In the genomic region with DNA sequence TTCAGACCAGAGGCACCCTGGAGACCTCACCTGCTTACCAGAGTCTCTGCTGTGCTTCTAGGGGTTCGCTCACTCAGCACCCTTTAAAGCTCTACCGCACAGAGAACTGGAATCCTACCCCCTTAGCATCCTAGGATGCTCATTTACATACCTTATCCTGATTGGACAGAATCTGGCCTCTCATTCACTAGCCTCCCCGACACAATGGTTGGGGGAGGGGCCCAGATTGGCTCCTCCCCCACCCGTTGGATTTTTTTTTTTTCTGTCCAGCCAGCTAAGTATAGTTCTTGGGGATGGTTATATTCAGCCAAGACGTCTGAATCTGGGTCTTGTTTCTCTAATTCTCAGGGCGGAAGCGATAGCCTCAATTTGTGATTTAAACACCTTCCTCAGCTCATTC, we compare ENCODE assay signal across 9 mouse cellular contexts. TPM values are rescaled to one million over a fixed set of nuclear protein-coding genes. Genes with fewer than 3 reads are reported as not detected.
A peak's percentile ranks its signal among the peaks of the same experiment; 100 is the strongest.
DNase-seq lines count a peak whose midpoint lies in the region; ATAC-seq and TF ChIP-seq lines count a peak whose summit lies in the region.
"Had no signal": no experiment of that assay in that cellular context is flagged by ENCODE, and none has a peak within 500 bp of the region (broad histone marks: within the 10 kb centered on the region; RNA-seq: fewer than 3 reads in every experiment).

Ydjc (plus strand) TSS at position 283 of the 400 bp plus-strand sequence.

- no peak within 1 kb of the TSS for H3K4me2 ChIP-seq in forebrain, embryonic 13.5 days
- no peak within 1 kb of the TSS for H3K4me2 ChIP-seq in forebrain, embryonic 11.5 days (ENCODE audit: low read depth, low read length, severe bottlenecking)
- H3K4me2 ChIP-seq in hindbrain, postnatal 0 days (ENCODE audit: low read depth, low read length) = no peak within 1 kb of the TSS
- no peak within 1 kb of the TSS for H3K4me2 ChIP-seq in midbrain, embryonic 14.5 days (ENCODE audit: low read length)

- no peak within 1 kb of the TSS for H3K9ac ChIP-seq in forebrain, embryonic 13.5 days
- H3K9ac ChIP-seq in forebrain, embryonic 11.5 days (ENCODE audit: low read length) = no peak within 1 kb of the TSS
- H3K9ac ChIP-seq in hindbrain, postnatal 0 days (replicated peaks; ENCODE audit: low read length) = no peak within 1 kb of the TSS
- H3K9ac ChIP-seq in midbrain, embryonic 14.5 days (replicated peaks; ENCODE audit: low read length) = no peak within 1 kb of the TSS

- H3K27ac ChIP-seq in forebrain, embryonic 13.5 days = no peak within 1 kb of the TSS
- no peak within 1 kb of the TSS for H3K27ac ChIP-seq in forebrain, embryonic 11.5 days (ENCODE audit: low read depth, low read length)
- no peak within 1 kb of the TSS for H3K27ac ChIP-seq in hindbrain, postnatal 0 days
- H3K27ac ChIP-seq in midbrain, embryonic 14.5 days (replicated peaks; ENCODE audit: low read depth, low read length) = no peak within 1 kb of the TSS

- no peaks in the 10 kb centered on the region for H3K36me3 ChIP-seq in forebrain, embryonic 13.5 days (ENCODE audit: poor library complexity, severe bottlenecking)
- no peaks in the 10 kb centered on the region for H3K36me3 ChIP-seq in forebrain, embryonic 11.5 days (ENCODE audit: control insufficient read depth, insufficient read depth, low read length)
- no peaks in the 10 kb centered on the region for H3K36me3 ChIP-seq in hindbrain, postnatal 0 days (ENCODE audit: insufficient read depth, low read length)
- H3K36me3 ChIP-seq in midbrain, embryonic 14.5 days (ENCODE audit: control insufficient read depth, insufficient read depth, low read length) = no peaks in the 10 kb centered on the region

- H3K27me3 ChIP-seq in forebrain, embryonic 13.5 days = peaks cover 15% of the 10 kb centered on the region; the same call in 1 of the 2 replicates
- H3K27me3 ChIP-seq in forebrain, embryonic 11.5 days (ENCODE audit: control insufficient read depth, insufficient read depth, low read length) = peaks cover 9% of the 10 kb centered on the region
- no peaks in the 10 kb centered on the region for H3K27me3 ChIP-seq in hindbrain, postnatal 0 days (ENCODE audit: insufficient read depth, low read length)
- H3K27me3 ChIP-seq in midbrain, embryonic 14.5 days (ENCODE audit: control insufficient read depth, insufficient read depth, low read length) = no peaks in the 10 kb centered on the region; the same call in 1 of the 2 replicates

- ATAC-seq in forebrain, embryonic 13.5 days = no peak
- no peak for ATAC-seq in forebrain, embryonic 11.5 days (replicated peaks; ENCODE audit: low FRiP score)
- no peak for ATAC-seq in hindbrain, postnatal 0 days
- ATAC-seq in midbrain, embryonic 14.5 days (ENCODE audit: low FRiP score, low TSS enrichment) = no peak

- no peak within 1 kb of the TSS for H3K4me3 ChIP-seq in forebrain, embryonic 13.5 days
- H3K4me3 ChIP-seq in forebrain, embryonic 11.5 days (ENCODE audit: low read depth, low read length) = no peak within 1 kb of the TSS
- H3K4me3 ChIP-seq in hindbrain, postnatal 0 days (ENCODE audit: low read length) = no peak within 1 kb of the TSS
- H3K4me3 ChIP-seq in midbrain, embryonic 14.5 days (replicated peaks; ENCODE audit: low read depth, low read length) = no peak within 1 kb of the TSS

- WGBS in forebrain, embryonic 13.5 days = 15% methylated on average over 7 of the region's 7 CpGs
- WGBS in forebrain, embryonic 11.5 days = 13% methylated on average over 7 of the region's 7 CpGs
- 21% methylated on average over 7 of the region's 7 CpGs for WGBS in hindbrain, postnatal 0 days
- 19% methylated on average over 7 of the region's 7 CpGs for WGBS in midbrain, embryonic 14.5 days

- H3K4me1 ChIP-seq in forebrain, embryonic 13.5 days = peaks cover 16% of the 10 kb centered on the region
- peaks cover 5% of the 10 kb centered on the region; the same call in 1 of the 2 replicates for H3K4me1 ChIP-seq in forebrain, embryonic 11.5 days (replicated peaks; ENCODE audit: control insufficient read depth, insufficient read depth, low read length)
- peaks cover 5% of the 10 kb centered on the region; the same call in 1 of the 2 replicates for H3K4me1 ChIP-seq in hindbrain, postnatal 0 days (ENCODE audit: insufficient read depth, low read length)
- peaks cover 10% of the 10 kb centered on the region for H3K4me1 ChIP-seq in midbrain, embryonic 14.5 days (ENCODE audit: control insufficient read depth, insufficient read depth, low read length)

- no peaks in the 10 kb centered on the region for H3K9me3 ChIP-seq in forebrain, embryonic 13.5 days (replicated peaks)
- no peaks in the 10 kb centered on the region for H3K9me3 ChIP-seq in forebrain, embryonic 11.5 days (ENCODE audit: control insufficient read depth, low read length)
- H3K9me3 ChIP-seq in hindbrain, postnatal 0 days (ENCODE audit: low read length) = no peaks in the 10 kb centered on the region
- H3K9me3 ChIP-seq in midbrain, embryonic 14.5 days (ENCODE audit: control insufficient read depth, low read length) = no peaks in the 10 kb centered on the region

- no peak for DNase-seq in forebrain, embryonic 11.5 days (ENCODE audit: low spot score)
- DNase-seq in R1 (ENCODE audit: low read depth, low spot score) = peak; percentile 87
- no peak for DNase-seq in hindbrain, postnatal 0 days (ENCODE audit: low spot score)
- peak; percentile 38 for DNase-seq in midbrain, embryonic 14.5 days
- no peak for DNase-seq in cerebellum, adult 9-11 months
- no peak for DNase-seq in heart, adult 9 months (ENCODE audit: low spot score in 2 of 2)
- no peak for DNase-seq in kidney, adult 11 months
- DNase-seq: gastrocnemius, postnatal 10 days had no signal

- no peak for TF ChIP-seq CTCF in hindbrain, postnatal 0 days (IDR thresholded peaks at IDR 0.05; ENCODE audit: low read depth)

RNA-seq across cellular contexts. Expression of gene Ydjc, which starts in this region (rescaled TPM):
- 11.1 and 12.8 TPM in 2 replicates for polyA plus RNA-seq in forebrain, embryonic 13.5 days (2015; fragmentation: Nextera tagmentation; extraction: Ambion mirVana)
- 5.7 and 6.0 TPM in 2 replicates for polyA plus RNA-seq in forebrain, embryonic 11.5 days (2014; fragmentation: Nextera tagmentation; extraction: Ambion mirVana)
- total RNA-seq in hindbrain, postnatal 0 days (2014; rRNA removed) = 72.4 and 78.5 TPM in 2 replicates
- polyA plus RNA-seq in hindbrain, postnatal 0 days (2015; fragmentation: Nextera tagmentation; extraction: Ambion mirVana) = 41.3 and 43.9 TPM in 2 replicates
- polyA plus RNA-seq in midbrain, embryonic 14.5 days (2014; fragmentation: Nextera tagmentation; extraction: Ambion mirVana) = 34.2 and 46.8 TPM in 2 replicates

Comparison
In these comparisons a context has a peak if more than half of its experiments do, and no peak if none do; other contexts are left out.
1. DNase-seq: peak in R1 (single experiment) and midbrain, embryonic 14.5 days (single experiment); none in forebrain, embryonic 11.5 days (single experiment), hindbrain, postnatal 0 days (single experiment), cerebellum, adult 9-11 months (single experiment), heart, adult 9 months (0 of 2) and kidney, adult 11 months (single experiment).